Mouse (Mus musculus) B cell, adult (primary cell): ENCODE measurements around the gene Senp2. TPM values are rescaled to one million over a fixed set of nuclear protein-coding genes. Genes with fewer than 3 reads are reported as not detected.

Experiments used
- total RNA-seq: library from RNA; stranded (reverse); gene quantifications from 4 replicates; pipeline ENCODE4 v1.2.4, GENCODE M21; 2023; ENCODE audit not compliant: inconsistent age

Gene Senp2
- 108 to 130 TPM (median 121 TPM) in 4 replicates for total RNA-seq

DNA sequence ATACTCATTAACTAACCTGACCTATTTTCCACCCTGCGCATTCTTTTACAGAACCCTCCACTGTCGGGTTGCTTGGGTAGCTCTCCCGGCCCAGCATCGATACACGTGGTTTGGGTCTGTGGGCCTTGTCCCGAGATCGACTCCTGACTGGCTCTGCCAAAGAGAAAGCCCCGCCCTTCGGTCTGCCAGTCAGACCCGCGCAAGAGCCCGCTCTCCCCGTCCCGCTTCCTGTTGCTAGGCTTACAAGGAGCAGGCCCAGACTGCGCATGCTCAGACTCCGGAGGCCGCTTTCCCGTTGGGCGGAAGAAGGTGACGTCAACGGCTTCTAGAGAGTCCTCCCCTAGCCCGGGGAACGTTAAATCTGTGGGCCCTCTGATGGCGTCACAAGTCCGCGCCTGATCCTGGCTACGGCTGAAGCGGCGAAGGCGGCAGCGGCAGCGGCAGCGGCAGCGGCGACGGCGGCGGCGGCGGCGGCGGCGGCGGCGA, at the start of gene Senp2:
Gene Senp2, plus strand, starts transcription at position 386 of the 486 bp plus-strand sequence.

DNA sequence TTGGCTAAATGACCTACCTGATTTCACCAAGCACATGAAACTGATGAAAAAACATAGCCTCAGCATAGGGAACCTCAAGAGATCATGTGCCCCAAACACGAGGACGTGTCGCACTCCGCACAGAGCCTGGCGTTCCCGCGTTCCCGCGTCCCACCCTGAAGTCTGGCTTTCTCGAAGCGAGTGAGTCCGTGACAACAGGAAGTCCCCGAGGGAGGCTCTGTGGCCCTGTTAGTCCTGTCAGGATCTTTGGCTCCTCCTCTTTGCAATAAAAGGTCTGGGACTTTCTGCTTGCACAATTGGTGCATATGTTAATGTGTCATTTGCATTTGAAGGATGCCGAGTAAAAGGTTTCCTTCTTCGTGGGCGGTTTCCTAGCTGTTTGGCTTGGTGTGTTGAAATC, 14.0 kb upstream of the Senp2 start, which contains the start of gene Liph:
Gene Liph, minus strand, starts transcription at position 360 of the 400 bp plus-strand sequence.

Other genes starting within 250 kb of the Senp2 start
- 2.4 to 3.1 TPM (median 2.8 TPM) in 4 replicates for gene Ehhadh, start 221.7 kb upstream of the Senp2 start, total RNA-seq
- 0.42 to 0.66 TPM (median 0.58 TPM) in 4 replicates for gene Map3k13, start 215.1 kb upstream of the Senp2 start, total RNA-seq
- 5.6 to 6.6 TPM (median 6.0 TPM) in 4 replicates for gene Tmem41a, start 61.9 kb upstream of the Senp2 start, total RNA-seq
- gene Liph, start 13.8 kb upstream of the Senp2 start, total RNA-seq: 0.22 to 0.48 TPM (median 0.24 TPM) in 3 of 4 replicates, not detected in the other
- gene Igf2bp2, start 153.8 kb downstream of the Senp2 start, total RNA-seq: not detected in 4 replicates